Mouse (Mus musculus) embryonic fibroblast, embryonic 13.5 days (primary cell): ENCODE data around the gene Msh5.

Experiments
- CTCF ChIP-seq: IDR thresholded peaks from 2 replicates; pipeline ENCODE4 v1.5.1; 2011; ENCODE audit warnings: mild to moderate bottlenecking, control low read depth, low read length, moderate library complexity, borderline replicate concordance; ENCODE audit not compliant: insufficient read depth
- POLR2A ChIP-seq: IDR thresholded peaks from 2 replicates; pipeline ENCODE4 v1.6.1; 2011; ENCODE audit warnings: low read depth, mild to moderate bottlenecking, control low read depth, low read length, moderate library complexity

DNA sequence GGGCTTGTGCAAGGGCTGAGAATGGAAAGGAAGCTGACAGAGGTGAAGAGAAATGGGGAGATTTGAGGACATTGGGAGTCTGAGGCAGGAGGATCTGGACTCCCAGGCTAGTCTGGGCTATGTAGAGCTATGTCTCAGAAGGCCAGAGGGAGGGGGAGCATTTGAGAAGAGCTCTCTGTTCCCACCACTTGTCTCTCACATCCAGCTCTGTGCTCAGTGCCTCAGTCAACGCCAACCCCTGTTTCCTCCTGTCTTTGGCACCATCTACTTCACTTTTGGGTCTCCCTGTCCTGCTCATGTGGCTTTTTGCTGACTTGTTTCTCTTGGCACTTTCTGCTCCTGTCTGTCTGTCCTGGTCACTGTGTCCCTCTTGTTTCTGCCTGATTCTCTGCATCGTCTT lies 30.7 kb upstream of the Msh5 start:
- TF ChIP-seq CTCF, result no peak
- no peak for TF ChIP-seq POLR2A
